Mouse (Mus musculus): Measurements from ENCODE around the gene Grhl3. TPM values are rescaled to one million over a fixed set of nuclear protein-coding genes. Genes with fewer than 3 reads are reported as not detected.

The Grhl3 gene
- total RNA-seq, 2 experiments from 2014 or later: 0.69 to 1.5 TPM

DNA sequence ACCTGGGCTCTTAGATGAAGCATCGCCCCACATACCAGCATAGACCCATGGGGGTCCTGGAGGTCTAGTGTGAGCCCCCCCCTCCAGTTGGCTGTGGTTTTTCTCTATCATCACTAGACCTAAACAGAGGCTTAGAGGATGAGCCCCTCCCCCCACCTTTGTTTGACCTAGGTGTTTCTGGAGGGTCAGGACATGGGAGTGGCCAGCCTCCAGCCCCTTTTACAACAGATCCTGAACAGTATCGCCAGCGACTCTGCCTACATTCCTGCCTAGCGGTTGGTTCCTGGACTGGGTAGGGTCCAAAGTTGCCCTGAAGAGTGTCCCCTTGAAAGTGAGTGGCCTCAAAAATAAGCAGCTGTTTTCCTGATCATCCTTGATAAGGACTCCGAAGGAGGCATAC, 5.1 kb upstream of the Grhl3 start:
- intact Hi-C loops (cut with DNase I): no loop called here
- DNase-seq (ENCODE audit: low spot score in 2 of 2): no peak

DNA sequence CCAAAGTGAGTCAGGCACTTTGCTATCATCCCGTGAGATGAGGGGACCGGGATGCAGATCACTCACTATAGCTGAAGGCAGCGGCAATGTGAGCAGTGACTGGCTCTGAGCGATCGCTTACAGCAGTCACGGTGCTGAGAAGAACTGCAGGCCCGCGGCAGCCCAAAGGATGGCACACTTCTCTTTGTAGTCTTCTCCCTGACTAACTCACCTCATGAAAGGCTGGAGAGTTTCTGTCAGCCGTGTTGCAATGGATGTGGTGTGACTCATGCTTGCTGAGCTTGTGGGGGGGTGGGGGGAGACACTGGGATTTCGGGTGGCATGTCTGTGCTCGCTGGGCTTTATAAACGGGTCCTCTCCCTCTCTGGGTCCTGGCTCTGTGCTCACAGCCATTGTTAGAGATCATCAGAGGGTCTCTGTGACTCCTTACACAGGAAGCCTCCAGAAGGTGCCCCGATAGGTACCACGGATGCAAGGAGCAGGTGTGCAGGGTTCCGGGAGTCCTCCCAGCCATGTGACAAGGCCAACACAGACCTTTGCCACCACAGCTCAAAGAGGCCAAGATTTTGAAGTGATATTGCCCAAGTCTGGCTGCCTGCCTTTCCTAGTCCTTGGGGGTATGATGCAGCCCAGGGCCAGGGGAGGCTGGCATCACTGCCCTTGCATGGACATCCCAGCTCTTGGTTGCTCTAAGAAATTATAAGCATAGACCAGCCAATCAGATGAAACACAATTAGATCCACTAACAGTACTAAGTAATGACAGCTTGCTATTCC, 2.1 kb upstream of the Grhl3 start:
- intact Hi-C loops (cut with DNase I): no loop called here
- no peak for DNase-seq (ENCODE audit: low spot score in 2 of 2)

DNA sequence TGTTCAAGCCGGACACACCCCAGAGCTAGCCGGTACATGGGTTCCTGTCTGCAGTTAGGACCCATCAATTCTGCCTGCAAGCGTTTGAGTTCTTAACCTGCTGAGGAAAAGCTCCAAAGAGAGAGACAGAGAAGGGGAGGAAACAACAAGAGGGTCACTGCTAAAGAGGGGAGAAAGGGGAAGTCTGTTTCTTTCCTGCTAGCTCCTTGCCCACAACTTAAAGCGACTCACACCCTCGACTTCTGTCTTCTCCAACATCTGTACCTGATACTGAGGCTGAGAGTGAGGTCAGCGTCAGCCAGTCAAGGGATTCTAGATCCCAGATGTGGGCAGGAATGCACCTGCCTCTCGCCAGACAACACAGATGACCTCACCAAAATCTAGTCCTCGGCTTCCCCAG, 1.2 kb downstream of the Grhl3 start:
- intact Hi-C loops (cut with DNase I): no loop called here
- DNase-seq (ENCODE audit: low spot score in 2 of 2): no peak

DNA sequence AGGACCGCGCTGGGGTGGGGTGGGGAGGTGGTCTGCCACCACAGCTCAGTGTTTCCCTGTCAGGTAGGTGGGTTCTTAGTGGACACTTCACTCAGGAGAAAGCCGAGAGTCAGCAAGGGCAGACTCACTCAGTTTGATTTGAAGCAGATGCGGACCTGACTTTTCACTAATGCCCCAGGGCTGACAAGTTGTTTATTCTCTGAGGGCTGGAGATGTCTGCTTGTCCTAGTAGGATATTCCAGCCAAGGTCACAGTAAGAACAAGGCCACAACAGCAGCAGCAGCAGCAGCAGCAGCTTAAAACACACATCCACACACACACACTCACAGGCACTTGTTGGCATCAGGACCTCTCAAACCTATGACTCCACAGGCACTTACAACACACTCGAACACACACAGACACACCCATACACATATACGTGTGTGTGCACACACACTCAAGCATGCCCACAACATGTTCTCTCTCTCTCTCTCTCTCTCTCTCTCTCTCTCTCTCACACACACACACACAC, 2.3 kb downstream of the Grhl3 start:
- intact Hi-C loops (cut with DNase I): no loop called here
- DNase-seq (ENCODE audit: low spot score in 2 of 2): no peak

DNA sequence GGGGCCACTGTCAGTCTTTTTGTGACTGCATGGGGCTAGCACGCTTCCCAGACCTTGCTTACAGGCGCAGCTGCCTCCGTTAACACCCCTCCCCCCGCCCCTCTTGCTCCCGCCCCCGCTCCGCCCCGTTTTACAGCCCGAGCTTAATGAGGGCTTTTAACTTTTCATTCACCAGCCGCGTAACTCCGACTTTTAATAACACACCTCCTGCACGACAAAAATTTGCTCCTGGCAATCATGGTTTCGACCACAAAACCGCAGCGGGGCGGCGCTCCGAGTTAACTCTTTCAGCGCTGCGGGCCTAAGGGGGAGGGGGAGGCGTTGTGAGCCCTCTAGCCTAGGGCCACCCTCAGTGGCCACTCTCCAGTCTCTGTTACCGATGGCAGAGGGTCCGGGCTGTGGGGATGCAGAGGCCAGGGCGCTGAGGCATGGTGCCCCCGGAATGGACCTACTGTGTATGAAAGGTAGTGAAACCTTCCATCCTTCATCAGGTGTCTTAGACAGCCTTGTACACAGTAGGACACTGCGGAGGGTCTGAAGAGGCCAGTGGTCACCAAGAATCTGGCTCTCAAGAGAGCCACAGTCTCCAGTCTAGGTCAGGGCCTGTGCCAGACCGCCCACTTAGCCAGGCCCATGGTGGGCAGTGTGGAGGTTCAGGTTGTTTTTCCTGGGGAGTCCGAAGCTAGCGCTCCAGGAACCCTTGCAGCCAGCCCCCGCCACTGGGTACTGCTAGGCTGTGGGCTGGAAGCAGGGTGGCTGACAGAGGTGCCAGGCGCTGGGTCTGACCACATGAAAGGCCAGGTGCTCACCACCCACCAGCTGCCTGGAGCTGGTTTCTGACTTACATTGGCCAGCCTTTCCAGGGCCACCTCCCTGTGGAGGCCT, 3.0 kb downstream of the Grhl3 start:
- peak; percentile 6 to 9 for DNase-seq (ENCODE audit: low spot score in 2 of 2)

DNA sequence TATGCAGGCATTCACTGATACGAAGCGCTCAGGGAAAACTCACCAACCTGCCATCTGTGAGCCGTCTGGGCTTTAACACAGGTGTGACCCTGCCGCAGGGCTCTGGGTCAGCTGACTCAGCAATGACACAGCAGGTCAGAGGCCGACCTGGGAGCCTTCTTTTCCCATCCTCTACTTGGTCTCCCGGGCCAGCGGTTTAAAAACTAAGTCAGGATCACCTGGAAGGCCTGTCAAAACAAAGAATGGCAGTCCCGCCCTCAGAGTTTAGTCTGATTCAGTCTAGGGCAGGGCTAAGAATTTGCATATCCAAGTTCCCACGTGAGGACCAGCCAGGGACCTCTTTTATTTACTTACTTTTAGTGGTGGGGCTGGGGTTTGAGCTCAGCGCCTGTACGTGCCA, 4.2 kb downstream of the Grhl3 start:
- no peak for DNase-seq (ENCODE audit: low spot score in 2 of 2)
- intact Hi-C loops (cut with DNase I): no loop called here

More for the DNA sequence above, 3.0 kb downstream of the Grhl3 start:
- intact Hi-C loops (cut with DNase I): no loop called here

DNA sequence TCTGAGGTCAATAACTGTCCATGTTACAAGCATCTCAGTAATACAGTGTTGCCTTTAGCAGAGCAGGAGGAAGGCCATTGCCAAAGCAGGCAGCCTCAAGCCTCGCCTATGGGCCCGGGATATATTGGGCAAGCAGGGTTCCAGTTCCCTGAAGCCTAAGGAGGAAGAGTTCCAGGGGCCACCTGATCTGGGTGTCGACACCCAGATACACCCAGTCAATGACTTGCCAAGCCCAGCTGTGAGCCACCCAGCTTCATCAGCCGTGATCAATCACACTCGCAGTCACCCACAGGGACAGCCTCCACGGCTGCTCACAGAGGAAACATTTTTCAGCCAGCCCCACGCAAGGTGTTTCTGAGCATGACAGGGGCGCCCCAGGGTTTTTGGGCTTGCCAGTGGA, 5.9 kb downstream of the Grhl3 start:
- DNase-seq (ENCODE audit: low spot score in 2 of 2): no peak
- intact Hi-C loops (cut with DNase I): no loop called here

DNA sequence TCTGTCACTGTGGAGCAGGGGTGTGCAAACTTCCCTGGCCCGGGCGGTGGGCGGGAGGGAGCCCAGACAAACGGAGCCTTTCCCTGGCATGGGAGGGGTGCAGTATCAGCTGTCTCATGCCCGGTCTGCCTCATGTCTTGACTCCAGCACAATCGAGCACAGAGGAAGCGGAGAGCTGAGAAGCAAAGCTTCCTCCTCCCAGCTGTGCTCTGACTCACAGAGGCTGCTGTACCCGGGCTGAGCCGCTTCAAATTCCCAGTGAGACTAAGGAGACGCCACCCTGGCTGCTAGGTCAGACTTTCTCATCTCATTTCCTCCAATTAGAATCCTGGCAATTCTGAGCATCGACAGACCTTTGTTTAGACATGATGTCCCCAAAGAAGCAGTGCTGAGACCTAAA, 6.4 kb downstream of the Grhl3 start:
- intact Hi-C loops (cut with DNase I): no loop called here

DNA sequence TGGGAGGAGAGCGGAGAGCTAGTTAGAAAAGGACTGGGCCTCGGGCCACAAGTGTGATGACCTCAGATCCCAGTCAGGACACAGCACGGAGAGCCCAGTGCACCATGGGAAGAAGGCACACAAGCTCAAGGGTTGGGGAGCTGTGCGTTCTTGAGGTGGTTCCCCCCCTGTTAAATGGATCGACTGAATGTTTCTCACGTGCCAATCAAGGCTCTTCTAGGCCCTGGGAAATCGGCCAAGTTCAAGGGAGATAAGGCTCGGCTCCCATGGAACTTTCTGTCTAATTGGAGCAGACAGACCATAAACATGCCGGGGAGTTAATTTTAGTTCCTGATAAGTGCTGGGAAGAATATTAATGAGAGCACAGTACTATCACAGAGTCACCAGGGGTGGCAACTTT, 8.0 kb downstream of the Grhl3 start:
- no peak for DNase-seq (ENCODE audit: low spot score in 2 of 2)
- intact Hi-C loops (cut with DNase I): no loop called here

More for the DNA sequence above, 6.4 kb downstream of the Grhl3 start:
- peak; percentile 15 to 44 for DNase-seq (ENCODE audit: low spot score in 2 of 2)

DNA sequence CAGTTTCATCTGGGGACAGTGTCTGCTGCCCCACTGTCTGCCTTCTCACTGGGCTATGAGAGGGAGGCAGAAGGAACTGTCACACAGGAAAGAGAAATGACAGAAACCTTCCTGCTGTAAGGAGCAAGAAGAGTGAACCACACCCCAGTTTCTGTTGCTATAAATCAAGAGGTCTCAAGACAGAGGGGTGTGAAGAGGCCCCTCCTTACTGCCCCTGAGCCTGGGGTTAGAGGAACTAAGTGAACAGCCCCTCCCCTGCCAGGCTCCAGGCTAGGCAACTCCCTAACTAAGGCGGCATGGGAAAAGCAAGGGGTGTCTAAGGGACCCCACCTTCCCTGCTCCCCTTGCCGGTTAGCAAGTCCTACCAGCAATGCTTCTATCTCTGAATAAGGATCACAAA, 9.6 kb downstream of the Grhl3 start:
- no peak for DNase-seq (ENCODE audit: low spot score in 2 of 2)
- intact Hi-C loops (cut with DNase I): no loop called here

DNA sequence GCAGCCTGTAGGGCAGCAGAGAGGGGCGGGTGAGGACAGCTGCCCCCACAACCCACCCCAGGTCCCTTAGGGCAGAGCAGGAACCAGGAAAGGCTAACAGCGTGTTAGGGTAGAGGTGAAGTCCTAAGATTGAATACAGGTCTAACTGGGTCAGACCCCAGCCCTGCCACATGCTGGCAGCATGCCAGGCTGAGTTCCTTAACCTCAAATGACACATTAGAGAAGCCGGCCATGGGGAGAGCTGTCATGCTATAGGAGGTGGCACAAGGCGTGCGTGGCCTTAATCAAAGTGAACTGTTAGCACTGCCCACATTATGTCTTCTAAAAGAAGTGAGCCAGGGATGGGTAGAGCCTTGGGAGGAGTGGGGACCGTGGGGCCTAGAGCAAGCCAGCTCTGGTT, 24.1 kb downstream of the Grhl3 start:
- no peak for DNase-seq (ENCODE audit: low spot score in 2 of 2)
- intact Hi-C loops (cut with DNase I): no loop called here

DNA sequence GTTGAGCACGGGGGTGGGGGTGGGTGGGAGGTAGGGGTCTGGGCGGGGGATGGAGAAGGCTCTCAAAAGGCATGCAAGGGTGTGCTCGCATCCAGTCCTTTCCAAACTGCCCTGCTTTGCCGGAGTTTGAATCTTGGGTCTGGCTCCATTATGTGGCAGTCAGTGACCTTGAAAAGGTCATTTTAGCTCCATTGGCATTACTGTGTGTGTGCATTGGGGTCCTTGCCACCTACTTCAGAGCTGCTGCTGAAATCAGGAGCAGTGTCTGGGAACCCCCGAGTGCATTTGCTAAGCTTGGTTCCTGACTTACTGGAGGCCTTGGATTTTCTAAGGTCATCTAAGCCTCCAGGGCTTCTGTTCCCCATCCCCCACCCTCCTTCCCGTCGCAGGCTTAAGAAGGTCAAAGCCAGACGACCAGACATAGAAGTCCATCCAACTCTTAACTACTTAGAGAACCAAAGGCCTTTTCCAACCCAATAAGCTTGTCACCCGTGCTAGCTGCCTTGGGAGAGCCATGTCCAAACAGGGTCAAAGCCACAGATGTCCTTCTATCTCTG, 24.8 kb downstream of the Grhl3 start:
- no peak for DNase-seq (ENCODE audit: low spot score in 2 of 2)
- intact Hi-C loops (cut with DNase I): no loop called here

DNA sequence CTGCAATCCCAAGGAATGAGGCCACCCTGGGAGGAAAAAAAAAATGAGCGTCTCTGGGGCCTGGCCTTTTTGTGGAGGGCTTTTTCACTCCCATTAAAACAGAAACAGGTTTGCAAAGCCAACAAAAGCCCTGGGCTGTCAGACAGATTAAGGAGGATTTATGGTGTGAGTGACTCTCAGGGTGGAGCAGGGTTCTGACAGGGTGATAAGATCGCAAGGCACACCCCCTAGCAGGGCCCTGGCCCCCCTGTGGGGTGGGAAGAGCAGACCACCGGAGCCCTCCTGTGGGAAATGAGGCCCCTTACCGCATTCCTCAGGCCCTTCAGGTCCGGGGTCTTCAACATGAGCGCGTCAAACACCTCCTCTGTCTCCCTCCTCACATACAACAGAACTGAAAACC, 25.3 kb downstream of the Grhl3 start:
- intact Hi-C loops (cut with DNase I): no loop called here
- no peak for DNase-seq (ENCODE audit: low spot score in 2 of 2)

DNA sequence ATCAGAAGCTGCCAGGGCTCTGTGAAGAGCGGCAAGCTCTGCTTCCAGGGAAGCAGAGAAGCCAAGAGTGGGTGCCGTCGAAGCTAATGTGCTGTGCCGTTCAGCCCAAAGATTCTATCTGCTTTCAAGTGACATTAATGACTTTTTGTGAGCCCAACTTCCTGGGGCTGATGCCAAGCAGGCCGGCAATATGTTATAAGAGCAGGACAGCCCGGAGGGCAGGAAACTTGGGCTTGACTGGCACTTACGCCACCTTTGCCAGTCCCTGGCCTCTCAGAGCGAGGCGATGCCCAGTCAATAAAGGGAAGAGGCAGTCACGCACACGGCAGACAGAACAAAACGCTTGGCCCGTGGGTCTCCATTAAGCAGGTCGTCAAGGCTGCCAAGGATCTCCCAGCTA, 25.9 kb downstream of the Grhl3 start:
- intact Hi-C loops (cut with DNase I): no loop called here
- DNase-seq (ENCODE audit: low spot score in 2 of 2): no peak

DNA sequence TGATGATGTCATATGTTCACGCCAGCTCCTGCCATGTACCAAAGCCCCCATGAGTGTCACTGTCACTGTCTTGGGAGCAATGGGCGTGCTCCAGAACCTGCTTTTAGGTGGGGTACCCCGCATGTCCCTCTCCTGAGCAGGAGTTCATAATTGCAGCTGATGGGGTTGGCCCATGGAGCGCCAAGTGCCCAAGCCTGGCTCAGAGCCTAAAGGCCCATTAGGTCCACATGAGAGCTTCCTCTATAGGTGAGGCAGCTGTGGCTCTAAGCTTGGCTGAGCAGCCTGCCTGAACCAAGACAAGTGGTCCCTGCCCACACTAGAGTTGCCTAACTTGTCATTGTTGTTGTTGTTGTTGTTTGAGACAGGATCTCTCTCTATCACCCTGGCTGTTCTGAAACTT, 26.6 kb downstream of the Grhl3 start:
- intact Hi-C loops (cut with DNase I): no loop called here
- no peak for DNase-seq (ENCODE audit: low spot score in 2 of 2)

DNA sequence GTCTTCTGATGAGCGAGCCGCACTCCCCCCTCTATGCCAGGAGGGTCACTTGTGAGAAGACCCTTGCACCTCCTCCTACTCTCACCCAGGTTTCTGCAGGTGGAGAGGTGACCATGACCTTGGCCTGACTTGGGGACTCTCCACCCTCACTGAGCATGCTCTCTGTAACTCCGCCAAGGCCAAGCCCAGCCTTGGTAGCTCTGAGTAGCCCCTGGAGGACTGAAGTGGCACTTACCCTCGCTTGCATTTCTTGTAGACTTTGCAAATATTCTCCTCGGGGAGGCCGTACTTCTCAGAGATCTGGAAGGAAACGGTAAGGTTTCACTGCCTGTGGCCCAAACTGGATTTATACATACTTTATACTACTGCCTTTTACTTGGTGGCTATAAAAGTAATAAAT, 27.4 kb downstream of the Grhl3 start:
- intact Hi-C loops (cut with DNase I): no loop called here
- no peak for DNase-seq (ENCODE audit: low spot score in 2 of 2)

DNA sequence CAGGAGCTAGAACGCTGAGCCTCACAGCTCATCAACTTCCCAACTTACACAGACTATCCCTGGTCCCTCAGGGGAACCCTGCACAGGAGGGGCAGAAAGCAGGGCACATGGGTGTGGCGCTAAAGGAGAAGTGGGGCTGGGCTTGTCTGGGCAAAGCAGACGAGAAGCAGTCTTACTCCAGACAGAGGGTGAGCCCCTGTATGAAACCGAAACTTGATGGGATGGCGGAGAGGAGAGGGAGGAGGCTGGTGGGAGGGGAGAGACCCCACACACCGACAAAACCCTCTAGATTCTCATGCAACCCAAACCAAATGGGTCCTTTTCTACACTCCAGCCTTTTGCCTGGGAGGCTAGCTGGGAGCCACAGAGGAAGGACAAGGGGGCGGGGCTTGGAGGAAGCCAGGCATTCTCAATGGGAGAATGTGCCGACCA, 28.3 kb downstream of the Grhl3 start:
- intact Hi-C loops (cut with DNase I): no loop called here
- no peak for DNase-seq (ENCODE audit: low spot score in 2 of 2)

DNA sequence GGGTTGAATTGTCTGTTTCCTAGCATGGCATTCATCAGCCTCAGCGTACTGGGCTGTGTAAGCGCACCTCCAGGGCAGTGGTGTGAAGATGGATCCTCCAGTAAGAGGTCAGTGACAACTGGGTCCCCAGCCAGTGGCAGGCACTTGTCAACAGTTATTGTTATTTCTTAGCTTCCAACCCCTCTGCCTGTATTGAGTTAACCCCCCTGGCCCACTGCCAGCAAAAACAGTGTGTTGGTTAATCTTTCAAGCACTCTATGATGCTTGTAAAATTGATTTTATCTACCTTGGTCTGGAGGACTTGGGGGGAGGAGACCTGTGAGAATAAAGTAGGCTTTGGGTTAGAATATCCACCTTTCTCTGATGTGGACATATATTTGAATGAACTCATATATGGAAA, 29.1 kb downstream of the Grhl3 start:
- intact Hi-C loops (cut with DNase I): no loop called here
- DNase-seq (ENCODE audit: low spot score in 2 of 2): no peak

DNA sequence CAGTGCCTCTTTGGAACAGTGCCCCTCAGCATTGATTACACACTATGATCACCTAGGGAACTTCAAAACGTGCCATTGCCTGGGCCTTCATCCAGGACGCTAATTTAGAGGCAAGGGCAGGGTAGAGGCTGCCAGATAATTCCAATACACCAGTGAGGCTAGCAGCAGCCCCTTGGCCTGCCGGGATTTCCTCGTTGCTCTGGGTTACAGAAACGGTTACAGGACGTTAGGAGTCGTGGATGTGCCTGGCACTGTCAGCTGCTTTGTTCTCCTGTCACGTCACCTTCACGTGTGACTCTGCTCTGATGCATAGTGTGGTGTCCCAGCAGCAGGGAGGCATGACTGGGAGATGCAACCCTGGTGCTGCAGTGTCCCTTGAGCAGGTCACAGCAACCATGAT, 33.4 kb downstream of the Grhl3 start:
- intact Hi-C loops (cut with DNase I): no loop called here
- no peak for DNase-seq (ENCODE audit: low spot score in 2 of 2)

DNA sequence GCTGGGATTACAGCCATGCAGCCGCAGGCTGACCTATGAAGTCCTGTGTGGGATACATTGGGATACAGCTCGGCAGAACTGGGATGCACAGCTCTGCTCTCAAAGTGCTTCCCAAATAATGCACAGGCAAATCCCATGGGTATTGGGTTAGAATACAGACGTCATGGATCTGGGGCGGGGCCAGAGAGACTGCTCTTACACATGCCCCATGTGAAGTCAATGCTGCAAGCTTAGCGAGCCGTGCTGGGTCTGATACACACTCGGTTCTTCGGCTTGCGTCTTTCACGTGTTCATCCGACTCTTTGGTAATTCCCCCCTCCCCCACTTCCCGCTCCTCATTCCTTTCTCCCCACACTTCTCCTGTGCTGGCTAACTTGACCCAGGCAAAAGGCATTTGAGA, 34.4 kb downstream of the Grhl3 start:
- no peak for DNase-seq (ENCODE audit: low spot score in 2 of 2)
- intact Hi-C loops (cut with DNase I): no loop called here

DNA sequence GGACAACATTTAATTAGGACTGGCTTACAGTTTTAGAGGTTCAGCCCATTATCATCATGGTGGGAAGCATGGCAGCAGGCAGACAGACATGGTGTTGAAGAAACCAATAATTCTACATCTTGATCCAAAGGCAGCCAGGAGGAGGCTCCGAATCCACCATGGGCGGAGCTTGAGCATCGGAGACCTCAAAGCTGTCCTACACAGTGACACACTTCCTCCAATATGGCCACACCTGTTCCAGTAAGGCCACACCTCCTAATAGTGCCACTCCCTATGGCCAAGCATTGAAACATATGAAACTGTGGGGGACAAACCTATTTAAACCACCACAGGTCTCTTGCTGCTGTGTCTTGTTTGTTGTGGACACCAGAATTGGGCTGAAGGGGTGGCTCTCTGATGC, 38.4 kb downstream of the Grhl3 start:
- no peak for DNase-seq (ENCODE audit: low spot score in 2 of 2)
- intact Hi-C loops (cut with DNase I): no loop called here
